Mouse (Mus musculus): ENCODE data around the gene Phxr2. TPM values are rescaled to one million over a fixed set of nuclear protein-coding genes. Genes with fewer than 3 reads are reported as not detected.

Gene Phxr2
- polyA plus RNA-seq (2016; fragmentation: Nextera tagmentation; extraction: Ambion mirVana) = 0.18 TPM in 1 of 2 replicates, not detected in the other

DNA sequence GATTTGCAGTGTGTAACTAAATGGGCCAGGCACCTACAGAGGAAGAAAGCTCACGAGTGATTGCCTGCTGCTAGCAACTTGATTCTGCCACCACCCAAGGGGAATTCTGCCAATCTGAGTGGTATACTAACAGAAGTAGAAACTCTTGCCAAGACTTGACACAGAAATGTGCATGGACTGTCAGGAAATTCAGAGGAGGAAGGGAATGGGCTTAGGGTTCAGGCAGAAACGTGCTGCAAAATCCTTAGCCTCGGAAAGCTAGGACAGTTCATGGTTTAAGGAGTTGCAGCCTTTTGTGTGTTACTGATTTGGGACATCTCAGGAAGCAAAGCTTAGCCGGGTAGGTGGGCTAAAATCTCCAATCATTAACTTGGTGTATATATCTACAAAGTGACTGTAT, at the start of gene Phxr2:
Phxr2 (minus strand) TSS at position 101 of the 400 bp plus-strand sequence.
- Histone ChIP-seq H3K27ac (no peak within 1 kb of the TSS), H3K9me3 (no peaks in the 10 kb centered on the region), H3K4me1 (replicated peaks) (peaks cover 18% of the 10 kb centered on the region; the same call in 1 of the 2 replicates), H3K27me3 (no peaks in the 10 kb centered on the region), H3K4me3 (replicated peaks) (no peak within 1 kb of the TSS), H3K36me3 (peaks cover 29% of the 10 kb centered on the region), H3K4me2 (no peak within 1 kb of the TSS), H3K9ac (replicated peaks) (no peak within 1 kb of the TSS)
- WGBS = 90% methylated on average over 4 of the region's 4 CpGs
- ATAC-seq (ENCODE audit: insufficient number of reproducible peaks, insufficient read depth, low FRiP score, low TSS enrichment, low read depth) = no peak

DNA sequence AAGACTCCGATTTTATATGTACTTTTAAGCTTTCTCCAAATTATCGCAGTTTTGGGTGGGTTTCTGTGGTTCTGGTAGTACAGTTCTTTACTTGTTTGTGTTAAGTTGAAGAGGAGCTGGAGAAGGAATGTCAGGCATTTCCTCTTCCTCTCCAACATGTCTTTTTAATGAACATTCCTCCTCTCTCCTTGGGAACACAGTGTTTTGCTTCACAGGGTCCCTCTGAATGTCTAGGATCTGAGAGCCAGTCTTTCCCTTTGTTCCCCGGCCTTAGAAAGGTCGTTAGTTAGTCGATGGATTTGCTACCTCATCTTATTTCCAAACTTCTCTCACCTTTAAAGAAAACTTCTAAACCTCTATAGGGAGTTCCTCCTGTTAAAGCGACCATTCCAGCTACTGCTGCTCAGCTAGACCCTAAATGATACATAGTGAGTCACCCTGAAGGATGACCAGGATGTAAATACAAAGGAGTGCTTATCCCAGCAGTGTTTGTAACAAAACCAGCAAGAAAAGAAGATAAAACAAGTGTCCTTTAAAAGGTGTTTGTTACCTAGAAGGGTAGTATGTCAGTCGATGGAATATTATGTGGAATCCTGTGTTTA, 46.9 kb upstream of the Phxr2 start:
- H3K27me3 ChIP-seq = no peaks in the 10 kb centered on the region
- 33% methylated on average over 7 of the region's 7 CpGs for WGBS
- no peak for ATAC-seq (ENCODE audit: insufficient number of reproducible peaks, insufficient read depth, low FRiP score, low TSS enrichment, low read depth)
- peaks cover 22% of the 10 kb centered on the region for H3K4me1 ChIP-seq (replicated peaks)
- H3K9me3 ChIP-seq = no peaks in the 10 kb centered on the region
- no peak overlapping the region for H3K9ac ChIP-seq (replicated peaks)
- H3K27ac ChIP-seq = no peak overlapping the region
- H3K36me3 ChIP-seq = no peaks in the 10 kb centered on the region; the same call in 1 of the 2 replicates
- H3K4me3 ChIP-seq (replicated peaks) = no peak overlapping the region
- H3K4me2 ChIP-seq = no peak overlapping the region

DNA sequence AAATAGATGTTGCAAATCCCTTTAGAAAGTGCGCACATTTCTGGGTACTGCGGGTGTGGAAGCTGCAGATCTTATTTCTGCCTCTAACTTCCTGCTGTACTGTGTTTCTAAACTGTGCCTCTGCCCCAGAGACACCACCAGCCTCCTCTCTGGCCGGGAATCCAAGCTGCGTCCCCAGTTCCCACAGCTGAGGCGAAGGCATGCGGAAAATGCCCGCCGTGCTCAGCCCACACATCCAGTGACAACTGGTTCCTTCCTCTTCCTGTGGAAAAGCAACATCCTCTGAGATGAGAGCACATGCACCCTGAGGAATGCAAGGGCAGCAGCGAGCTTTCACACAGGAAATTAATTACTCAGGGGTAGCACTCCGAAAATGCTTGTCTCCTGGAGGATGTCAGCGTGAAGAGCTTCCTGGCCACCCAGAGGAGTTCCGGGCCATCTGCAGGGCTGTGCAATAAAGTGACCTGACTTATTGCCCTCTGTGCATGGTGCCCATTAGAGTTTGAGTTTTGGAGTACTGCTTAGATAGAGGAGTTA, 45.9 kb upstream of the Phxr2 start:
- H3K4me3 ChIP-seq (replicated peaks) = no peak overlapping the region
- ATAC-seq (ENCODE audit: insufficient number of reproducible peaks, insufficient read depth, low FRiP score, low TSS enrichment, low read depth) = 0 out of 2 replicates have a peak, but pooled peaks have one; percentile 57
- peak overlapping the region; percentile 58; the same call in 1 of the 2 replicates for H3K27ac ChIP-seq
- H3K4me1 ChIP-seq (replicated peaks) = peaks cover 22% of the 10 kb centered on the region
- no peaks in the 10 kb centered on the region for H3K36me3 ChIP-seq
- H3K27me3 ChIP-seq = no peaks in the 10 kb centered on the region
- H3K9ac ChIP-seq (replicated peaks) = no peak overlapping the region
- H3K9me3 ChIP-seq = no peaks in the 10 kb centered on the region
- peak overlapping the region; percentile 28 for H3K4me2 ChIP-seq
- 11% methylated on average over 12 of the region's 12 CpGs for WGBS

DNA sequence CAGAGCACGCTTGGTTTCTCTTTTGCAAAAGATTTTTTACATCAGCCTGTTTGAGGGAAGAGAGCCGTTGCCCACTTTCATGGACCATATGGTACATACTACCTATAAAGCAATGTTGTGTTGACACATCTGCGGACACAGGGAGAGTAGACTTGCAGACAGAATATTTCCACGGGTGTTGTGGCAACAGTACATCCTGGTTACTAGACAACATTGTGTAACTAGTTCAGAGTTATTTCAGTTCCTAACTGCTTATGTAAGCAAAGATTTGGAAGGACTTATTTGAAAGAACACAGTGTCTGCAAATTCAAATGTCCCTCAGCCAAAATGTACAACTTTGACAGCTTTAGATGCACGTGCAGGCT, 43.6 kb upstream of the Phxr2 start:
- Histone ChIP-seq H3K27me3 (no peaks in the 10 kb centered on the region), H3K9ac (replicated peaks) (no peak overlapping the region), H3K36me3 (no peaks in the 10 kb centered on the region), H3K9me3 (no peaks in the 10 kb centered on the region), H3K4me1 (replicated peaks) (peaks cover 29% of the 10 kb centered on the region), H3K4me3 (replicated peaks) (no peak overlapping the region), H3K4me2 (no peak overlapping the region), H3K27ac (no peak overlapping the region)
- WGBS = 85% methylated on average over 5 of the region's 5 CpGs
- no peak for ATAC-seq (ENCODE audit: insufficient number of reproducible peaks, insufficient read depth, low FRiP score, low TSS enrichment, low read depth)

DNA sequence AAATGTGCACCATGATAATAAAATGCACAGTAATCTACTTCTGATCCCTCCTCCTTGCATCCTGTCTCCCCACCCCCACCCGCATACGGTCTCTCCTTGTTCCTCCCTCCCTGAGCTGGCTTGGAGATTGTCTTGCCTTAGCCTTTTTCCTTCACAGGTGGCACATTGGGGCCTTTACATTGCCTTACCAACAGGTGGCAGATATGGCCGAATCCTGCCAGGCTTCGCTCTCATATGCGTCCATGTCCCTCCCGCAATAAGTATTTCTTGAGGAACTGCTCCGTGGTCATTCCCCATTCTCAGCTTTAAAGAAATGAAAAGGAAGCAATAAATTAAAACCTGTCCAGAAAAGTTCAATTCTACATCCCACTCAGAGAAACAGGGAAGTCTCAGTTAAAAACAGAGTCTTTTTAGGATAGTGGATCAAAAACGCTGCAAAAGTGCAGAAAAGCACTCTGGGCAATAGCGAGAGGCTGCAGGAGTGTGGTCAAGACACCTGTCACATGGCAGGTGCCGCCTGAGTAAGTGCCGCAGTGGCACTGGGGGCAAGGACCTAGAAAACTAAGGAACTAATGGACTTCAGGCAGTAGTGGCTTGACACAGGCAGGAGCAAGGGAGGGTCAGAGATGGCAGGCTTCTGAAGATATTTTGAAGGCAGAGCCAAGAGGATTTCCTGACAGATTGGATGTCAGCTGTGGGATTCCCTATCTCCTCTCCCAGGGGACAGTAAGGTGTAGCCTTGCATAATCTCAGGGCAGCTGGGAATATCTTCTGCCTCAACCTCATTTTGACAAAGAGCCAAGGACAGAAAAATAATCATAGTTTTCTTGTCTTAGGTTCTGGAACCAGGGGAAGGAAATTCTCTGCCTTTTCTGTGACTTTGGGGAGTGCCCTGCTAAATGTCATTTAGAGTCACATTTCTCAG, 43.0 kb upstream of the Phxr2 start:
- H3K36me3 ChIP-seq = no peaks in the 10 kb centered on the region
- H3K4me1 ChIP-seq (replicated peaks) = peaks cover 29% of the 10 kb centered on the region
- H3K9ac ChIP-seq (replicated peaks) = no peak overlapping the region
- H3K9me3 ChIP-seq = no peaks in the 10 kb centered on the region
- H3K27ac ChIP-seq = no peak overlapping the region
- no peak for ATAC-seq (ENCODE audit: insufficient number of reproducible peaks, insufficient read depth, low FRiP score, low TSS enrichment, low read depth)
- no peak overlapping the region for H3K4me3 ChIP-seq (replicated peaks)
- no peak overlapping the region for H3K4me2 ChIP-seq
- no peaks in the 10 kb centered on the region for H3K27me3 ChIP-seq
- WGBS = 68% methylated on average over 11 of the region's 11 CpGs

DNA sequence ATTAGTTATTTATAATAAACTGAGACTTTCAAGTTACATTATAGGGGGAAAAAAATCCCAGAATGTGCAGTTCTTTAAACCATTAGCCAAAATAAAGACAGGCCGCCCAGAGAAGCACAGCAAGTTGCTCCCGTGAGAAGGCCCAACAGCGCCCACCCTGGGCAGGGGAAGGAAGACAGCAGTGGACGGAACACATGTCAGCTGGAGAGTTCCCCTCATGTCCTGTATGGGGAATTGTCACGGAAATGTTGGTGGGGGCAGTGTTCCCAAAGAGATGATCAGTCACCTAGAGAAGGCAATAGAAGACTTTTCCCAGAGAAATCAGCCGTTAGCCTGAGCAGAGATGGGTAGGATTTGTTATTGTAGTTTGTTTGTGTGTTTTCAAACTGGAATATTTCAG, 42.3 kb upstream of the Phxr2 start:
- 79% methylated on average over 6 of the region's 6 CpGs for whole genome bisulfite sequencing
- Histone ChIP-seq H3K4me3 (replicated peaks) (no peak overlapping the region), H3K4me1 (replicated peaks) (peaks cover 29% of the 10 kb centered on the region), H3K4me2 (no peak overlapping the region), H3K9ac (replicated peaks) (no peak overlapping the region), H3K9me3 (no peaks in the 10 kb centered on the region), H3K27ac (no peak overlapping the region), H3K36me3 (no peaks in the 10 kb centered on the region), H3K27me3 (no peaks in the 10 kb centered on the region)
- ATAC-seq (ENCODE audit: insufficient number of reproducible peaks, insufficient read depth, low FRiP score, low TSS enrichment, low read depth) = no peak

DNA sequence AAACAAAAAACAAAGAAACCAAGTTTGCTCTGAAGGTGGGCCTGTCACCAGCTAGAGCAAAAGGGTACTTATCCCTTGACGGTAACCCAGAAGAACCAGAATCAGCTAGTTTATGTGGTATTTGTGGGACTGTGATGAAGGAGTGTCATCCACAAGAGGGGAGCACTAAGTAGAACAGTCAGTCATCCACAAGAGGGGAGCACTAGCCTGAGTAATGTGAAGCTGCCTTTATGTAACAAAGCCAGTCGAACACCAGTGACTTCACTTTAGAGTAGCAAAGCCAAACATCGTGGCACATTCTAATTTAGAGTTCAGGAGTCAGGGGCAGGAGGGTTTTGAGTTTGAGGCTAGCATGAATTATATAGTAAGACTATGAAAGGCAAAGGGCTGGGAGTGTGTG, 40.3 kb upstream of the Phxr2 start:
- WGBS = 74% methylated on average over 3 of the region's 3 CpGs
- H3K27ac ChIP-seq = no peak overlapping the region
- no peaks in the 10 kb centered on the region for H3K36me3 ChIP-seq
- H3K4me2 ChIP-seq = no peak overlapping the region
- H3K27me3 ChIP-seq = no peaks in the 10 kb centered on the region
- ATAC-seq (ENCODE audit: insufficient number of reproducible peaks, insufficient read depth, low FRiP score, low TSS enrichment, low read depth) = no peak
- no peaks in the 10 kb centered on the region for H3K9me3 ChIP-seq
- H3K9ac ChIP-seq (replicated peaks) = no peak overlapping the region
- no peak overlapping the region for H3K4me3 ChIP-seq (replicated peaks)
- peaks cover 15% of the 10 kb centered on the region for H3K4me1 ChIP-seq (replicated peaks)

DNA sequence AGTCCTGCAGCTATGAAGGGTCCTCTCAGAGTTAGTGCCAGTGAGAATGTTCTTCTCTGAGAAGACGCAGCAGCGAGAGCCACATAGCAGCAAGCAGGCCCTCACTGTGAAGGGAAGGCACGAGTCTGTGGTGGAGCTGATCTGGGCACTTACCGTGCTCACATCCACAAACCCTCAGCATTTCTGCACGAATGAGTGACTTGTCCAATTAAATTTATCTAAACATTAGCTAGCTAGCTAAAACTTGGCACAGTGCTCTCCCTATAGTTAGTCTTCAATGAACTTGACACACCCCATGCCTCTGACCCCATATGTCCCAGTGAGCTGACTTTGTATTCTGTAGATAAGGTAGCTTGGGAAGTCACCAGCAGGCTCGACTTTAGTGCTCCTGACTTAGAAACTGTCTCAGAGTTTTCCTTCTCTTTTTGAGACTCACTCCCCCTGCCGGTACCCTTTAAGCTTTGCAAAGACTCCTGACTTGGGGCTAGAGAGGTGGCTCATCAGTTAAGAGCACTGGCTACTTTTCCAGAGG, 39.7 kb upstream of the Phxr2 start:
- no peak overlapping the region for H3K4me2 ChIP-seq
- no peak overlapping the region for H3K27ac ChIP-seq
- no peak overlapping the region for H3K4me3 ChIP-seq (replicated peaks)
- ATAC-seq (ENCODE audit: insufficient number of reproducible peaks, insufficient read depth, low FRiP score, low TSS enrichment, low read depth) = no peak
- H3K27me3 ChIP-seq = no peaks in the 10 kb centered on the region
- WGBS = 77% methylated on average over 7 of the region's 7 CpGs
- no peaks in the 10 kb centered on the region for H3K9me3 ChIP-seq
- H3K36me3 ChIP-seq = no peaks in the 10 kb centered on the region; the same call in 1 of the 2 replicates
- peaks cover 11% of the 10 kb centered on the region for H3K4me1 ChIP-seq (replicated peaks)
- no peak overlapping the region for H3K9ac ChIP-seq (replicated peaks)

DNA sequence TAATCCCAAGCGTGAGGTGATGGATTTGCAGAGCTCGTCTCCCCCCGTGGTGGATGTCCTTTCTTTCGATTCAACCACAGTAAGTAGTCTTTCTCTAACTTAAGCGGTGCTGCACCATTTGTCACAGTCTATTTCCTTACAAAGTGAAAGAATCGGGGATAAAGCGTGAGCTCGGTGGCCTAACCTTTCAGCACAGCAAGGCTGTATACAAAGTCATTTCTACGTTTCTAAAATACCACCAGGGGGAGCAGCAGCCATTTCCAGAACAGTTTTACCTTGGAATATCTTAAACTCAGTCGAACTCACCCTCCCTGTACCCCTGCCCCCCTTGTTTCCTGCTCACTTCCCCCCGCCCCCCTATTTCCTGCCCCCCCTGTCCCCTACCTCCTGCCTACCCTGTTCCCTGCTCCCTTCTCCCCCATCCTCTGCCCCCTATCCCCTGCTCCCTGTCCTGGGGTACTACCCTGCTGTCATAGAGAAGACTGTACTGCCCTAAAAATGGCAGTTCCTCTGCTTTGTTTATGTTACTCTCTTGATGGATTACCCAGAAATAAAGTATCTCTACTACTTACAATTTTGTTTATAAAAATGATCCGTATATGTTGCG, 38.8 kb upstream of the Phxr2 start:
- Histone ChIP-seq H3K9ac (replicated peaks) (no peak overlapping the region), H3K4me2 (no peak overlapping the region), H3K27ac (no peak overlapping the region), H3K4me1 (replicated peaks) (peaks cover 11% of the 10 kb centered on the region), H3K27me3 (no peaks in the 10 kb centered on the region), H3K9me3 (no peaks in the 10 kb centered on the region), H3K4me3 (replicated peaks) (no peak overlapping the region), H3K36me3 (peaks cover 5% of the 10 kb centered on the region; the same call in 1 of the 2 replicates)
- ATAC-seq (ENCODE audit: insufficient number of reproducible peaks, insufficient read depth, low FRiP score, low TSS enrichment, low read depth) = peak; percentile 50; the same call in 1 of the 2 replicates
- WGBS = 39% methylated on average over 13 of the region's 13 CpGs

DNA sequence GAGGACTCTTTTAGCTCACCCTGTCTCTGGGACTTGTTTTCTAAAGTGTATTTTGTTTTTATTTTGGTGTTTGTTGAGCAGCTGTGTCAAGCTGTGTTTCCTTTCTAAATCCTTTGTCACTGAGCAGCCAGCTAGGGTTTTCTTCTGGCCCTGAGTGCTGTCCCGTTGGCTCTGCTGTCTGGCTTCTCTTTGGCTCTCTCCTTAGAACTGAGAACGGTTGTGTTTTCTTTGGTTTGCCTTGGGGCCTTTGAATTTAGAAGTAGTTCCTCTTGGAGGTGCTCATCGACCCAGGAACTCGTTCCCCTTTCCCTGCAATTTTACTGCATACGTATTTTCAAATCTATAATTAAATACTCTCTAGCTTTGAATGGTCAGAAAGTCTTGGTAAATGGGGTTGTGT, 36.9 kb upstream of the Phxr2 start:
- no peak overlapping the region for H3K4me3 ChIP-seq (replicated peaks)
- no peak for ATAC-seq (ENCODE audit: insufficient number of reproducible peaks, insufficient read depth, low FRiP score, low TSS enrichment, low read depth)
- H3K9me3 ChIP-seq = no peaks in the 10 kb centered on the region
- H3K36me3 ChIP-seq = peaks cover 10% of the 10 kb centered on the region; the same call in 1 of the 2 replicates
- H3K9ac ChIP-seq (replicated peaks) = no peak overlapping the region
- H3K4me1 ChIP-seq (replicated peaks) = peaks cover 7% of the 10 kb centered on the region
- no peaks in the 10 kb centered on the region for H3K27me3 ChIP-seq
- H3K4me2 ChIP-seq = no peak overlapping the region
- H3K27ac ChIP-seq = no peak overlapping the region
- 89% methylated on average over 5 of the region's 5 CpGs for WGBS

All from limb, embryonic 12.5 days (tissue).